Mouse (Mus musculus): Measurements from ENCODE around the gene Krt31. TPM values are rescaled to one million over a fixed set of nuclear protein-coding genes. Genes with fewer than 3 reads are reported as not detected.

Krt31 gene
- total RNA-seq (2021): not detected
- long read RNA-seq, experiment 1: 0 reads
- long read RNA-seq, experiment 2: 0 reads

- DNase-seq (ENCODE audit: low spot score): no peak
These were observed at the start of gene Krt31 for GRCm38 (mm10) chr11:100050451-100050850. TSS of gene Krt31 (minus strand) at chr11:100050551.

- DNase-seq (ENCODE audit: low spot score): no peak
These were observed 47.5 kb upstream of the Krt31 start for GRCm38 (mm10) chr11:100097819-100098218.

- no peak for DNase-seq (ENCODE audit: low spot score)
These were observed 45.8 kb upstream of the Krt31 start, which contains the start of gene Krt35 for GRCm38 (mm10) chr11:100096141-100096540. TSS of gene Krt35 (minus strand) at chr11:100096241.

GRCm38 (mm10) chr11:100088378-100089025 lies 38.2 kb upstream of the Krt31 start:
- DNase-seq (ENCODE audit: low spot score): no peak

GRCm38 (mm10) chr11:100087861-100088260 lies 37.5 kb upstream of the Krt31 start, which contains the start of gene Krt32:
TSS of gene Krt32 (minus strand) at chr11:100088226.
- no peak for DNase-seq (ENCODE audit: low spot score)

GRCm38 (mm10) chr11:100073873-100074272 lies 23.5 kb upstream of the Krt31 start:
- peak; percentile 5 for DNase-seq (ENCODE audit: low spot score)

GRCm38 (mm10) chr11:100067293-100068036 lies 17.1 kb upstream of the Krt31 start:
- no peak for DNase-seq (ENCODE audit: low spot score)

GRCm38 (mm10) chr11:100066236-100067010 lies 16.1 kb upstream of the Krt31 start:
- DNase-seq (ENCODE audit: low spot score): no peak

- no peak for DNase-seq (ENCODE audit: low spot score)
These were observed 8.5 kb upstream of the Krt31 start for GRCm38 (mm10) chr11:100058875-100059274.

- no peak for DNase-seq (ENCODE audit: low spot score)
These were observed 5.6 kb upstream of the Krt31 start for GRCm38 (mm10) chr11:100055686-100056655.

GRCm38 (mm10) chr11:100047193-100047592 lies 3.2 kb downstream of the Krt31 start:
- no peak for DNase-seq (ENCODE audit: low spot score)

GRCm38 (mm10) chr11:100046303-100046866 lies 4.0 kb downstream of the Krt31 start:
- no peak for DNase-seq (ENCODE audit: low spot score)

GRCm38 (mm10) chr11:100041454-100041853 lies 8.9 kb downstream of the Krt31 start, which contains the start of gene Krt34:
TSS of gene Krt34 (minus strand) at chr11:100041554.
- no peak for DNase-seq (ENCODE audit: low spot score)

GRCm38 (mm10) chr11:100029768-100030167 lies 20.6 kb downstream of the Krt31 start, which contains the start of gene Krt33b:
TSS of gene Krt33b (minus strand) at chr11:100029868.
- no peak for DNase-seq (ENCODE audit: low spot score)

- no peak for DNase-seq (ENCODE audit: low spot score)
These were observed 28.9 kb downstream of the Krt31 start for GRCm38 (mm10) chr11:100021438-100021837.

GRCm38 (mm10) chr11:100019466-100019865 lies 30.9 kb downstream of the Krt31 start:
- no peak for DNase-seq (ENCODE audit: low spot score)

GRCm38 (mm10) chr11:100016112-100016511 lies 34.2 kb downstream of the Krt31 start, which contains the start of gene Krt33a:
TSS of gene Krt33a (minus strand) at chr11:100016212.
- DNase-seq (ENCODE audit: low spot score): no peak

GRCm38 (mm10) chr11:100013691-100014171 lies 36.6 kb downstream of the Krt31 start:
- DNase-seq (ENCODE audit: low spot score): no peak

- no peak for DNase-seq (ENCODE audit: low spot score)
These were observed 39.7 kb downstream of the Krt31 start for GRCm38 (mm10) chr11:100010682-100011081.

- DNase-seq (ENCODE audit: low spot score): no peak
These were observed 42.0 kb downstream of the Krt31 start for GRCm38 (mm10) chr11:100008336-100008735.

All from gastrocnemius, adult 18-20 months (tissue).